Mouse (Mus musculus): ENCODE measurements around the gene Rheb.
A peak's percentile ranks its signal among the peaks of the same experiment; 100 is the strongest.
"Not testable (repeated sequence)": the region's sequence is repeated elsewhere in the genome, so short reads cannot be mapped to it uniquely, and the experiment has no call there.

Rheb gene

DNA sequence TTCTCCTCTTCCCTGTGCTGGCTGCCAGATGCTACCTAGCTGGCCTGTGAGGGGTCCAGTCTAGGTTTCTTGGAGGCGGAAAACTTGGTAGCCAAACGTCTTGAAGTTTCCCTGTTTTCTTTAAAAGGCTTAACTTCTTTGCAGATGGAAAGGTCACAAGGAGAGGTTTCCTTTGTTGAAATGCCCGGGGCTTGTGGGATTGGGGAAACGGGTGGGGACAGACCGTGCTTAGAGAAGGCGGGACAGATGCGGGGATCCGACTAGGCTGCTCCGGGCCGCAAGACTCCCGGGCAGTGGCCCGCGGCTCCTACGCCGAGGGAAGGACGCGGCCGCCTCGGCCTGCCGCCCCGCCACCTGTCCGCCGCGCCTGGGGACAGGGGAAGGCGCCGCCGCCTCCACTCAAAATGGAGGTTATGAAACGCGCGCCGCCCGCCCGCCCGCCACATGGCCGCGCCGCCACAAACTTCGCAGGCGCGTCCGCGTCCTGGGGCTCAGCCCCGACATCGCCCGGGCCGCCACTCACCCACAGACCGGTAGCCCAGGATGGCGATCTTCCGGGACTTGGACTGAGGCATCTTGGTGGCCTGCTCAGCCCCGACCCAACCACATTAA, 656 bp downstream of the Rheb start:
- no peak for DNase-seq (ENCODE audit: low spot score)

DNA sequence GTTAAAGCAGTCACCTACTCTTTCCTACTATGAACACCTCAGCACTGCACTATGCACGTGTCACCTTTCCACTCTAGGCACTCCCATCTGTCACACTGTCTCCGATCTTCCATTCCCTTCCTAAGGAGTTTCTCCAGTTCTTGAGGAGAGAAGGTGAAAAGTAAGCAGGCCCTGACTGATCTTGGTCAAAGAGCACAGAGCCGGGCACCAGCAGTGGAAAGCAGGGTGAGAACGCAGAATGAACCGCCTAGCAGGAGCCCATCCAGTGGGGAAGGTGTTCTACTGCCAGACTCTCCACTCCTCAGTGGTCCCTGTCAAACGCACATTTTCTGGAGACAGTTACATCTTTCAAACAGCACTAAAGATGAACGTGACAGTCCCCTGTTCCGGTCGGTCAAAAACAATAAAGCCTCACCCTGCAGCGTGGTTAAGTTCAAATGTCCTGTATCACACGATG, 1.4 kb downstream of the Rheb start:
- no peak for DNase-seq (ENCODE audit: low spot score)

DNA sequence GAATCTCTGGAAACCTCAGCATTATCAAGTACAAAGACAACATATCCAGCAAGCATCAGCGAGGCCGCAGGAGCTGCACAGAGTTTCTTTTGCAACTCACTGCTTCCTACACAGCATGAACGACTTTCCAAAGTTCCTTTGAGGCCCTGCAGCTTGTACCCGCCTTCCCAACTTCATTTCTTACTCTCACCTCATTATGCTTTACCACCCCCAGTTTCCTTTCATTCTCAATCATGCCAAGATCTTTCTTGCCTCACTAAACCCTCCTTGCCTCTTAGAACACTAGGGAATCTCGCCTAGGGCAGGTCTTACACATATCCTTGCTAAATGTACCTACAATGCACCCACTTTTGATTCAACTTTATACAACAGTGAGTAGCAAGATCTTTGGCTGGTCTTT, 7.9 kb downstream of the Rheb start:
- no peak for DNase-seq (ENCODE audit: low spot score)

DNA sequence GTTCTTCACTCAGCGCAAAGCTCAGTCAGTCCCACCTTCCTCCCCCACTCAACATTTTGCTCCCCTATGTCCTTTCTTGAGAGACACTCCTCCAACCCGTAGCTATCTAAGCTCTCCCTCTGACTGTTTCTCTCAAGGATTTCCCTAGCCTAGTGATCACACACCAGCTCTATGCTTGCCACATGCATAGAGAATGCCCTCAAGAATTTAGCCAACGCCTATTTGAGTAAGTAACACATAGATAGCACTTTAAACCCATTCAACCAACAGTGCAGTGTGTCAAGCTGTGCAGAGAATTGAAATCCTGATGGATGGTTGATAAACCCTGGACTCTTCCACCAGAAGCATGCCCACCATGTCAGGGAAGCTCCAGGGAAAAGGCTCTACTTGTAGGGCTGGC, 10.5 kb downstream of the Rheb start:
- DNase-seq (ENCODE audit: low spot score), result no peak

DNA sequence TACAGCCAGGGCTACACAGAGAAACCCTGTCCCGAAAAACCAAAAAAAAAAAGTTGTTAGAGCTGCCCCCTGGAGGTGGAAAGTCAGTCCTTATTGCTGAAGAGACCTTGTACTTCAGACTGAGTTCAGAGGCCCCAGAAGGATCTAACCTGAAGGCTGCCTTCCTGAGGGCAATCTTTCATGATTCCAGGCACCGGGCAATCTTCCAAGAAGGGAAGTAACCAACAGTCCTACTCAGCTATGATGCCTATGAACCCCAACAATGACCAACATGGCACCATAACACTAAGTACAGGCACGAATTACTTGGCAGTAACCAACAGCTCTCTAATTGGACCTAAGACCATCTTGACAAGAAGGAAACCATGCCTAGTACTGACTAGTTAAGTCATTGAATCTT, 14.0 kb downstream of the Rheb start:
- no peak for DNase-seq (ENCODE audit: low spot score)

DNA sequence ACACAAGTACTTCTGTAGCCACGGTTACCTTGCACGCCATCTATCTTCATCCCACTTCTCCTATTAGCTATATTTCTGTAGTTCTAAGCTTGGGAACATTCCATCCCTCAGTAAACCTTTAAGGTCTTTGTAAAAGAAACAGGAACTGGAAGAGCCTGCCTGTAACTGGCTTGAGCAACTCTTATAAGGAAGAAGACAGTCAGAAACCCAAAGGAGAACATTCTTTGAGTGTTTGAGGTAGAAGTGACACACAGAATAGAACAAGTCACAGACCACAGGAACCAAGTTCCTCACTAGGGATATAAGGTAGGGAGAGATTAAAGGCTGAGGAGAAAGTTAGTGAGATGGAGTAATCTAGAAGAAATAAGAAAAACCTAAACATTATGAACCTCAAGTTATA, 15.3 kb downstream of the Rheb start:
- DNase-seq (ENCODE audit: low spot score), result no peak

DNA sequence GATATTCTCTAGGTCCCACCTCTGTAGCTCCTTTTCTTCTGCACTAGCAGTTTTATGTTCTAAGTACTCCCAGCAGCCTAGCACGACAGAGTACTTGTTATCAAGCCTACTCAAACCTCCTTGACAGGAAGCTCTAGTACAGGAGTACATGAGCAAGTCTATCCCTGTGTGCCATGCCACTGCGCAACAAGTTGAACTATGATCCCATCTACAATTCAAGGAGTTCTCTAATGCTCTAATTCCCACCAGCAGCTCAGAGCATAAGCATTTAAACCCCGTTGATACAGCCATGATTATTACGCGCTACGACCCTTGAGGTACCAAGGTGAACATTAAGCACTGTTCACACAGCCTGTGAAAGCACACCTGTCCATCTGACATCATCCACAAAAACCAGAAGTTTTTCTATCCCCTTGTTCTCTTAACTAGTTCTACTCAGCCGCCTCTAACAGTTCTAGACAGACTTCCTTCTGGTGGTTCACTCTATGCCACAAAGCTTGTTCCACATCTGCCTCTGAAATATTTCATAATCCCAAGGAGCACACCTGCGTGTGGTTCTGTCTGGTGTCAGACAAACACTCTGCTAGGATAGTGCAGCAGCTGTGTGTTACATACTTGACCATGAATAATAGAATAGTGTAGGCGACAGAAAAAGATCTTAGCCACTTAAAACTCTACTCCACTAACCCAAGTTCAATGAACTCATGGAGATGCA, 16.2 kb downstream of the Rheb start:
- no peak for DNase-seq (ENCODE audit: low spot score)

DNA sequence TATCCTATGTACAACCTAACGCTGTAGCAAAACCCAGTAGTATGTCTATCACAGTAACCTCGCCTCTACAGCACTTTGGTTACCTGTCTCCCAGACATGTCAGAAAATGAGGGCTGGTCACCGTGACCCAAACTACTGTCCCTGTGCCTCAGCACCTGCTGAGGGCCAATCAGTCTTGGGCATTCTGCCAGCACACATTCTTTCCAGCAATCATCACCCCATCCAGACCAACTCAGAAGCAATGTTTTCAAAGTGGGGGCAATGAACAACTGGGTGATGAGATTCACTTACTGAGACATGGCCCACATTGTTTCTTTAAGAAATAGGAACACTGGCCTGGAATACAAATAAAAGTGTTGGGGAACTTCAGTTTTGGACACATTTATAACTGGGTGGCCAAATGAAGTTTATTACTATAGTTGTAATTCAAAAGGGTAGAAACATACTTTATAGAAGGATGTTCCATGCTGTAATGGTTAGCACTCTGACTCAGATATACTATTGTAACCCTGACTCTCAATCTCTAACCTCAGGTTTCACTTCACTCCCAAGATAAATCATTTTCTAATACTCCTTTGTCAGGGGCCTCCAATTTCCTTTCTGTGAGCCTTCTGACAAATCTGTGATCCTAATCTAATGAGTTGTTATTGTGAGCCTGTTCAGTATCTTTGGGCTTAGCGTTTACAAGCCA, 16.9 kb downstream of the Rheb start:
- peak; percentile 25 for DNase-seq (ENCODE audit: low spot score)

DNA sequence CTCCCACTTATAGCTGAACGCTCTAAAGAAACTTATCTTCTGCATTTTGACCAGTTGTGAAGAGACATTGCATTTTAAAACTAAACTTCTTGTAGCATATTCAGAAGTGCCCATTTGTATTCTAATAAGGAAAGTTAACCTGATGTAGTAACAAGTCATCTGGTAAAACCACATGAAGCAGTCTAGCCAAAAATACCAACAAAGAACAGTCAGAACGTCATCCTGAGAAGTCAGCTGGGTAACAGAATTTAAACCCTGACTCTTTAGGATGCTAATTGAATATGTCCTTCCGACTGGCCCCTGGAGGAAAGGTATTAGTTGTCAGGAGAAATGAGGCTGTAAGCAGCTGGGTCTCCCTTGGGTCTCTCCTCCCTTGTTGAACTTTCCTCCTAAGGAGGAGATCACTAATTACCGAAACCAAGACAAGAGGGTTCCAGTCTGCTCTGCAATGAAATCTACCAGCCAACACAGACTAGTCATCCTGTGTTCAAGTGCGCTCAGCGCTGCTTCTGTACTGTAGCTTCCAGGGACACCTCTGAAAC, 18.5 kb downstream of the Rheb start:
- no peak for DNase-seq (ENCODE audit: low spot score)

DNA sequence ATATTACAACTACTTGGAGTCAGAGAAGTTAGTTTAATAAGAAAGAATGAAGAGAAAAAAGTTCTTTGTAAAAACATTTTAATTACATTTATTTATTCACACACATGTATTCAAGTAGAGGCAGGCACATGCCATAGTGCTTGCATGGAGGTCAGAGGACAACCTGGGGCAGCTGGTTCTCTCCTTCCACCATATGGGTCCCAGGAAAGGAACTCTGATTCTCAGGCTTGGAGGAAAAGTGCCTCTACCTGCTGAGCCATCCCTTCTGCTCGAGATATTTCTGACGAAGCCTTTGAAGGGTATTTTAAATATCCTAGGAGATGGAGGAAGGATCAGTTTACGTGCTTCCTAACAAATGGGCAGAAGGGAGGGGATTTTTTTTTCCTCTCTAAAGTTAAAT, 19.6 kb downstream of the Rheb start:
- DNase-seq (ENCODE audit: low spot score), result no peak

DNA sequence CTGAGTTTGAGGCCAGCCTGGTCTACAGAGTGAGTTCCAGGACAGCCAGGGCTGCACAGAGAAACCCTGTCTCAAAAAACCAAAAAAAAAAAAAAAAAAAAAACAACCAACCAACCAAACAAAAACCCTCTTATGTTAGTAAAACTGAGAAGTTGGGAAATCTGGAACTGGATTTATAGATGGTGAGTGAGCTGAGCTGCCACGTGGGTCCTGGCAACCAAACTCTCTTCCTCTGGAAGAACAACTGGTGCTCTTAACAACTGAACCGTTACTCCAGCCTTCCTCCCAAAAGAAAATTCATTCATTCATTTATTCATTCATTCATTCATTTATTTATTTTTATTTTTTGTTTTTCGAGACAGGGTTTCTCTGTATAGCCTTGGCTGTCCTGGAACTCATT, 20.2 kb downstream of the Rheb start:
- not testable (repeated sequence) for DNase-seq (ENCODE audit: low spot score)

DNA sequence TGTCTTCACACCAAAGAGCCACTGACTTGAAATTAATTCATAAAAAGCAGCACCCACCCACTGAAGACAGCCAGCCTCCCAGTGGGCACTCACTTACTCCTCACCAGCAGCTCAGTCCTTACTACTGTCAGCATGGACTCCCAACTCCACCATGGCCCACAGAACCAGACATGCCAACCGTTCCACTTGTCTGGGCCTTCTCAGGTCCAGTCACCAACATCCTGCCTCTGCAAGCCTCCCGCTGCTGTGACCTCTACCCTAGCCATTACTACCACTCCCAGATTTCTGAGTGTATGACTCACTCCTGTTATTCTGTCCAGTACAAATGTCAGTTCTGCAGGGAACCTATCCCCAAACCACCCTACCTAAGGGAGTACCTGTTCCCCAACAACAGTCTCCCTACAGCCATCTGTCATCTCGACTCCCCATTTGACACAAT, 21.0 kb downstream of the Rheb start:
- DNase-seq (ENCODE audit: low spot score), result no peak

DNA sequence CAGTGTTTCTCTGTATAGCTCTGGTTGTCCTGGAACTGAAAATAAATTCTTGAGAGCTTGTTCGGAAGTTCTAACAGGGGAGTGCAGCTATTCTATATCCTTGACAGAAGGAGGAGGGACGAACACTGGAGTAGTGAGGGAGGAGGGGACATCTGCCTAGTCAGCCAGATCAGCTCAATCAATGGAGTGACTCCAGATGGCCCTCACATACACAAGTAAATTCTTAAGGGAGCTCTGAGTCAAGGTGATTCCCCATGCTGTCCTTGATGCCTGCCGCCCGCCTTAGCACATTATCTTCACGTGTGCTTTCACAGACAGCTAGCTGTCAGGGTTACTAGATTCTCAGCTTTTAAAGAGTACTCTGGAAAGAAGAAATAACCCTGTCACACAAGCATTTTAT, 21.8 kb downstream of the Rheb start:
- DNase-seq (ENCODE audit: low spot score), result no peak

DNA sequence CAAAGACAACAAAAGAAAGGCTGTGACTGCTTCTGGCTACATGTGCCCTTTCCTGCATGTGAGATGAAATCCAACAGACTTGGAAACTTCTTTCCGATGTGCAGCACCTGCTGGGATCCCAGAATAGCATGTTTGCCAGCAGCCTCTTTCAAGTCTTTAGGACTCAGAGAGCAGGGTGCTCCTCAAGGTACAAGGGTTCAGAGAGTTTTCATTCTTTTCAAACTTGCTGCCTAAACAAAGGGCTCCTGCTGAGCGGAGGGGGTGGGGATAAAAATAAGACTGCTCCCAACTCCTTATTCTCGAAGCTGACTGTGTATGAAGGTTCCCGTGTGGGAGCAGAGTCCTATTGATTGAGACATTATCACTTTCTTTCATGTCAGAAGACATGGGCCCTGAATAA, 25.2 kb downstream of the Rheb start:
- no peak for DNase-seq (ENCODE audit: low spot score)

DNA sequence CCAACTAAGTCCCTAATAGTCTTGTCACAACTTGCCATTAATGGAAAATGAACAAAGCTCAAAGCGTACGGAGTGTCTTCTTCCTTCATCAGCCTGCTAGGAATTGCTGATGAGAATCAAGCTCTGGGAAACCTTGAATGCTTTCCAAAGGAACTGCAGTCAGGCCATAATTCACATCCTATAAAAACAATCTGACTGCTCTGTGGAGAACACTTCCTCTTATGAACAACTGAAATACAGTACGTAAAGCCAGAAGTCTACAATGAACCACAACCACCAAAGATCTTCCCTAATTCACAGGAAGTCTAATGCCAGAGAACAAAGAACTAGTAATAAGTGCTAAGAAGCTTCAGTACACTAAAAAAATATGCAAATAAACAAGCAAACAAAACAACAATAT, 28.5 kb downstream of the Rheb start:
- DNase-seq (ENCODE audit: low spot score), result no peak

DNA sequence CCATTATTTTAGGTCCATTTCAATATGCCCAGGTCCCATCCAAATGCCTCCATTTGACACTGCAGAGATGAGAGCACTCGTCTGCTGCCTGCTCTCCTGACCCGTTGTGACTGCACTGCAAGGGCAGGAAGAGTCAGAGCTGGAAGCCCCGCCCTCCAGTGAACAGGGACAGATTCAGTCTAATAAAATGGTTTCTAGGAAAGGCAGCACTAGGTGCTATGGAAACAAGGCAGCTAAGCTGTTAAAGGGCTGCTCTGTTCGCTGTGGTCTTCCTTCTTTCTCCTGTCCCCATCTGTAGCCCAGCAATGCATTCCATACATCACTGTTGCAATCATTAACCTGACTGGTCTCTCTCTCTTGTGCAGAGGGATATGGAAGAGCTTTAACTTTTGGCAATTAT, 29.4 kb downstream of the Rheb start:
- peak; percentile 16 for DNase-seq (ENCODE audit: low spot score)

DNA sequence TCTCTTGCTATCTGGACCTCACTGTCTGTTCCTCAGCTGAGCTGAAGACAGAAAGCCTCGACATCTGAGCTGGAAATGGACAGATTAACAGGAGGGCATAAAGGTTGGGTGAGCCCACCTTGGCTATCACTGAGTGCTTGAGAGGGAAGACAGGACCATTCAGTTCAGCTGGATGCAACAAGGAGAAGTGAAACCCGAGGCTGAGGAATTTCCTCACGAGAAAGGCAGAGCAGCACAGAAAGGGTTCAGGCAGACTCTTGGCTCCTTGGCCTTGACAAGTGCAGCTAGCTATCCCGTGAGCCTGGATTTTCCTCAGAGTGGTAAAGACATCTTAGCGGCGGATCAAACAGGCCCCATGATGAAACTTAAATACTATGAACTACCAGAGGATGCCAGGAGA, 37.2 kb downstream of the Rheb start:
- DNase-seq (ENCODE audit: low spot score), result no peak

DNA sequence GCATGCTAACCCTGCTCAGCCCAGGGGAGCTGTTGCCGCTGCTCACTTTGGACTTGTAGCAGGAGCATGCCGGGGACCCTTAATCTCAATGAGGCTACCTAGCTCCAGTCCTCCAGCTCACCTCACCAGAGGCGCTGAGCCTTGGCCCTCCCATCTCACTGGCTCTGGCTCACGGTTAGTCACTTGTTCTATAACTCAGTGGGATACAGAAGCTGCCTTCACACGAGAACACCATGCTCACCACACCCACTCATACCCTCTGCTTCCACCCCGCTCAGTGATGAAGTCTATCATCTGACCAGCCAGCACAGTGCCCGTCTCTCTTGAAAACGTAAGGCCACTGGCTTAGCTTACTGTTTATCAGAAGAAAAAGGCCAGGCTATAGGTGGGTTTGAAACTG, 37.8 kb downstream of the Rheb start:
- DNase-seq (ENCODE audit: low spot score), result no peak

DNA sequence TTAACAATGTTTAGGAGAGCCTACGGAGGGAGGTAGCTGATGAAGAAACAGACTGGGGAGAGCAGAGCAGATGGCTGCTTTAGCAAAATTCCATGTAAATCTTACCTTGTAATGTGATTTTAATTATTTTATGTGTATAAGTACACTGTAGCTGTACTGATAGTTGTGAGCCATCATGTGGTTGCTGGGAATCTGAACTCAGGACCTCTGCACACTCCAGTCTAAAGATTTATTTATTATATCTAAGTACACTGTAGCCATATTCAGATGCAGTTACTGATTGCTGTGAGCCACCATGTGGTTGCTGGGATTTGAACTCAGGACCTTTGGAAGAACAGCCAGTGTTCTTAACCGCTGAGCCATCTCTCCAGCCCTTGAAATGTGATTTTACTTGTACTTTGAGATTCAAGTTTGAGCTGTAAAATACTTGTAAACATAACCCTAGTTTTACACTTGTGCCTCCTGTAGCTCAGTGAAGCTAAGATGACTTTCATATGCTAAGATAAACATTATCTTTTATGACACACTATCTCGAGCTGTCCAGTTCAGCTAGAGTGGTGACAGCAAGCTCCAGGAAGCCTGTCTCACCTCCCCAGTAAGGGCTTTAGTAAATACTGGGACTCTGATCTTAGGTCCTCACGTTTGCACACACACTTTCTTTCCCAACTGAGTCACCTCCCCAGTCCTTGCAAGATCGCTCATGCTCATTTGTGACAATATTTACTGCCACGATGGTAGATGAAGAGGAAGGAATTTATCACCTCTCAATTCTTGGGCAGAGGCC, 40.4 kb downstream of the Rheb start:
- no peak for DNase-seq (ENCODE audit: low spot score)

DNA sequence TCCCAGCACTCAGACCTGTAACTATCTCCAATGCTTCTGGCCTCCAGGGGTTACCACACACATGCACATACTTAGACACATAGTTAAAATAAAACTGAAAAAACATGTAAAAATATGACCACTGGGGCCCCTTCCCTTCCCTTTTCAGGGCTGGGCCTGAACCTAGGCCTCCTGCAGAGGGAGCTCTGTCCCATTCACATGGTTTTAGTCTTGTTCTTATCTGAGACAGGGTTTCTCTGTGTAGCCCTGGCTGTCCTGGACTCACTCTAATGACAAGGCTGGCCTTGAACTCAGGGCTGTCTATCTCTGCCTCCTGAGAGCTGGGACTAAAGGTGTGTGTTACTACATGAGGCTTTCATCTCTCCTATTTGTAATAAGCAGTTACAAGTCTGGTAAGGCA, 42.0 kb downstream of the Rheb start:
- DNase-seq (ENCODE audit: low spot score), result no peak

DNA sequence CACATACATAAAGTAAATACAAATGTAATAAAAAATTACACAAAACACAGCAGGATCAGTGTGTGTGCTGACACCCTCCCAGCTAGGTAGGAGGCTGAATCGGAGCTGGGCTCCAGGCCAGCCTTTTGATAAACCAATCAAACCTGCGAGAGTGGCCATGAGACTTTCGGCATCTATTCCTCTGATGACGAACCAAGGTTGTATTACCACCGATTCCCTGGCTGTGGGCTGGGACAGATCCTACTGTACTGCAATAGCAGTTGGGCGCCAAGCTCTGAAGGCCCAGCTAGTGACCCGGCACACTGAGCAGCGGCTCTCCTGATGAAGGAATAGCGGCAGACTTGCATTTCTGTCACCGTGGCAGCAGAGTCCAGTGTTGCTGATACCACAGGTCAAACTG, 43.8 kb downstream of the Rheb start:
- no peak for DNase-seq (ENCODE audit: low spot score)

DNA sequence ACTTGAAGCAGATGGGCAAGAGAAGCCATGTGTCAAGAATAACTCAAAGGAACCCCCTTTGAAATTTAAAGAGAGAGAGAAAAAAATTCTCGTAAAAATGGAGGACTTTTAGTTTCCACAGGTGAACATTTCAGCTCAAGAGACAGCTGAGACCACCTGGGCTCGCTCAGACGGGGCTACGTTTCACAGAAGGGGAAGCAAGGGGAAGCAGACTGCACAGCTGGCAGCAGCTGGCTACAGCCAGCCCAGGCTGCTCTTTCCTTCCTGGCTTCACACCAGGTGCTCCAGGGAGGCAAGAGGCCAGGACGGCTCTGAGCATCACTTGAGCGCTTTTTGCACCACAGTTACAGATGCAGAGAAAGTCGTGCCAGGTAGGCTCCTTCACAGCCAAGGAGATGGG, 44.6 kb downstream of the Rheb start:
- no peak for DNase-seq (ENCODE audit: low spot score)

Data from ovary, postnatal 36 days (tissue).